Mouse (Mus musculus) thymus, postnatal 25 days (tissue): ENCODE measurements around the gene Ceacam12.
"Not testable (repeated sequence)": the region's sequence is repeated elsewhere in the genome, so short reads cannot be mapped to it uniquely, and the experiment has no call there.

Experiments used
- DNase-seq: peaks from one replicate; pipeline ENCODE4 v3.0.0; 2022

Ceacam12 gene

DNA sequence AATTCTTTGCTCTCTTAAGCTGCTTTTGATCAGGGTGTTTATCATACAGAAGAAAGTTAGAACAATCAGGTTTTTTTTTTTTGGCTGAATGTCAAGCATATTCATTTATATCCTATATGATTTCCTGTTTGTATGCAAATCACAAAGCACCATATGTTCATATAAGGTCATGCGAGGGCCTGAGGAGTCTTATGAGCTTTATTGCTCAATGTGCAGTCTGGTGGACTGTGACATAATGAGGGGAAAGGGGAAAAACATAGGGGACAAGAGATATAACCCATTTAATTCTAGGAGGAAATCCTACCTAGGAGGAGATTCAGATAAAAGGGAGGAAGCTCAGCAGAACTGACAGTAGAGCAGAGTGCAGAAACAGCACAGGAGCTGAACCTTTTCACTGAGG lies at the start of gene Ceacam12:
Gene Ceacam12 (plus strand): TSS at position 301 of the 400 bp plus-strand sequence.
- no peak for DNase-seq

DNA sequence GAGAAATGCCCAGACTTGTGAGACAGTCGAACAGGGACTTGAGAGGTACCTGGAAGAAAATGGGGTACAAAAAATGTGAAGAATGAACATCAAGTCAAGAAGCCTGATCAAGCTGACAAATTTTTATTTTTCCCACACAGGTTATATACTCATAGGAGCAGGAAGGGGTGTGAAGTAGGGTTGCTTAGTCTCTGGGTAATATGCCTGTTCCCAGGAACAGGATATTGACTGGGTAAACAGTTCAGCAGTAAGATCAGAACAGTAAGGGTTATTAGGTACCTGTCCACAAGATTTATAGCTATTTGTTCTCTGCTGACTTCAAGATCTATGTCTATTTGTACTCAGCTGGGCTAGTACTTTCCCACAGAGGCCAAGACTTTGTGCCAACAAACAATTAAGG lies 8.1 kb downstream of the Ceacam12 start:
- DNase-seq, result not testable (repeated sequence)

DNA sequence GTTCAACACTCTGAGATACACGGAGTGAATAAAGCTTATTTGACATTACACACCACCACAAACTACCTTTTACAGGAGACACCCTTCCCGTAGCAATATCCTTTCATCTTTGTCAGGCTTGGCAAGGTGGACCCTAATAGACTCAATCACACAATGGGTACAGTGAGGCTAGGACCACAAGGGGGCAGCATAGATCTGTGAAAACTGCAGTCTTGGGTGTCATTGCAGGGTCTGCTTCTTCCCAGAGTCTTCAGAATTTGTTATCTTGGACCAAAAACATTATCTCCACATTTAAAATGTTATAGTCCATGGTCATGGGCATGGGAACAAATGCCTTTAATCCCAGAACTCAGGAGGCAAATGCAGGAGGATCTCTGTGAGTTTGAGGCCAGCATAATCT lies 35.1 kb downstream of the Ceacam12 start:
- no peak for DNase-seq
